7 mouse cellular contexts compared by ENCODE assay signal in genomic region chr13:52113549-52113948, GRCm38 (mm10).
DNase-seq lines count a peak whose midpoint lies in the region; ATAC-seq lines count a peak whose summit lies in the region.

No protein-coding gene starts in this region.

- H3K36me3 ChIP-seq in midbrain, embryonic 16.5 days (ENCODE audit: control insufficient read depth, insufficient read depth, low read length): no peaks in the 10 kb centered on the region
- H3K36me3 ChIP-seq in midbrain, embryonic 10.5 days: no peaks in the 10 kb centered on the region
- no peaks in the 10 kb centered on the region for H3K36me3 ChIP-seq in intestine, embryonic 16.5 days (ENCODE audit: control insufficient read depth, insufficient read depth, low read length)

- peak; percentile 46 for ATAC-seq in midbrain, embryonic 16.5 days
- no peak for ATAC-seq in intestine, embryonic 16.5 days

- no peaks in the 10 kb centered on the region for H3K9me3 ChIP-seq in midbrain, embryonic 16.5 days (replicated peaks; ENCODE audit: control insufficient read depth, low read length, poor library complexity, severe bottlenecking)
- no peaks in the 10 kb centered on the region for H3K9me3 ChIP-seq in midbrain, embryonic 10.5 days (replicated peaks)
- H3K9me3 ChIP-seq in intestine, embryonic 16.5 days (ENCODE audit: control insufficient read depth, low read length): no peaks in the 10 kb centered on the region

- DNase-seq in midbrain, embryonic 10.5 days (ENCODE audit: low spot score): no peak
- peak; percentile 41 to 55 for DNase-seq in cerebellum, postnatal 25 days
- peak; percentile 29 to 40 for DNase-seq in layer of hippocampus, adult 8-10 months (ENCODE audit: low spot score in 2 of 2)
- DNase-seq in right cerebral cortex, postnatal 14 days: peak; percentile 12
- no peak for DNase-seq in thymus, postnatal 36 days

- WGBS in midbrain, embryonic 16.5 days: 37% methylated on average over 8 of the region's 8 CpGs
- 67% methylated on average over 8 of the region's 8 CpGs for WGBS in midbrain, embryonic 10.5 days
- WGBS in intestine, embryonic 16.5 days: 71% methylated on average over 8 of the region's 8 CpGs

- peaks cover 12% of the 10 kb centered on the region for H3K4me1 ChIP-seq in midbrain, embryonic 16.5 days (ENCODE audit: control insufficient read depth, insufficient read depth, low read length)
- peaks cover 16% of the 10 kb centered on the region for H3K4me1 ChIP-seq in midbrain, embryonic 10.5 days
- peaks cover 5% of the 10 kb centered on the region for H3K4me1 ChIP-seq in intestine, embryonic 16.5 days (ENCODE audit: control insufficient read depth, insufficient read depth, low read length)

- no peak overlapping the region for H3K4me2 ChIP-seq in midbrain, embryonic 16.5 days (ENCODE audit: low read length)
- H3K4me2 ChIP-seq in intestine, embryonic 16.5 days (ENCODE audit: low read depth, low read length): no peak overlapping the region

- no peak overlapping the region for H3K4me3 ChIP-seq in midbrain, embryonic 16.5 days (ENCODE audit: low read depth, low read length)
- H3K4me3 ChIP-seq in midbrain, embryonic 10.5 days: no peak overlapping the region
- no peak overlapping the region for H3K4me3 ChIP-seq in intestine, embryonic 16.5 days (ENCODE audit: low read length)

- no peaks in the 10 kb centered on the region for H3K27me3 ChIP-seq in midbrain, embryonic 16.5 days (ENCODE audit: control insufficient read depth, insufficient read depth, low read depth, low read length)
- peaks cover 53% of the 10 kb centered on the region for H3K27me3 ChIP-seq in midbrain, embryonic 10.5 days (ENCODE audit: low read depth, poor library complexity, severe bottlenecking)
- H3K27me3 ChIP-seq in intestine, embryonic 16.5 days (replicated peaks; ENCODE audit: control insufficient read depth, insufficient read depth, low read length): no peaks in the 10 kb centered on the region

- no peak overlapping the region for H3K9ac ChIP-seq in midbrain, embryonic 16.5 days (ENCODE audit: low read depth, low read length)
- no peak overlapping the region for H3K9ac ChIP-seq in intestine, embryonic 16.5 days (ENCODE audit: low read depth, low read length)

- H3K27ac ChIP-seq in midbrain, embryonic 16.5 days (ENCODE audit: low read length): 0 out of 2 replicates have a peak overlapping the region, but pooled peaks have one; percentile 48
- H3K27ac ChIP-seq in midbrain, embryonic 10.5 days (replicated peaks): no peak overlapping the region
- no peak overlapping the region for H3K27ac ChIP-seq in intestine, embryonic 16.5 days (ENCODE audit: low read length)

Comparison
In these comparisons a context has a peak if more than half of its experiments do, and no peak if none do; other contexts are left out.
1. DNase-seq: peak in cerebellum, postnatal 25 days (2 of 2), layer of hippocampus, adult 8-10 months (2 of 2) and right cerebral cortex, postnatal 14 days (single experiment); none in midbrain, embryonic 10.5 days (single experiment) and thymus, postnatal 36 days (0 of 2).